Mouse (Mus musculus) CH12.LX (cell line): ENCODE results near the gene Cap2.

Experiments
- CTCF ChIP-seq, 2 experiments: IDR thresholded peaks in 1 of 2; conservative IDR thresholded peaks in 1 of 2; 2 replicates each; pipeline ENCODE4 v1.5.1; 2011 to 2012; ENCODE audit warnings: low read depth in 2 of 2, low read length in 2 of 2, improper control_type of control experiment in 1 of 2, inconsistent platforms in 1 of 2, mild to moderate bottlenecking in 1 of 2, moderate library complexity in 1 of 2
- E2F4 ChIP-seq: IDR thresholded peaks from 2 replicates; pipeline ENCODE4 v1.6.1; 2011; ENCODE audit warnings: low read depth, low read length, improper control_type of control experiment; ENCODE audit not compliant: insufficient replicate concordance
- JUN ChIP-seq: IDR thresholded peaks from 2 replicates; pipeline ENCODE4 v1.6.1; 2011; ENCODE audit warnings: low read depth, mild to moderate bottlenecking, low read length, improper control_type of control experiment, moderate library complexity; ENCODE audit not compliant: insufficient read depth
- JUND ChIP-seq: conservative IDR thresholded peaks from 2 replicates; pipeline ENCODE4 v1.6.1; 2011; ENCODE audit warnings: low read depth, low read length, improper control_type of control experiment
- MAZ ChIP-seq: IDR thresholded peaks from 2 replicates; pipeline ENCODE4 v1.6.1; 2012; ENCODE audit warnings: low read depth, mild to moderate bottlenecking, inconsistent platforms, low read length, improper control_type of control experiment, moderate library complexity
- MXI1 ChIP-seq: IDR thresholded peaks from 2 replicates; pipeline ENCODE4 v1.6.1; 2011; ENCODE audit warnings: mild to moderate bottlenecking, low read depth, low read length, improper control_type of control experiment
- POLR2A ChIP-seq: IDR thresholded peaks from 2 replicates; pipeline ENCODE4 v1.6.1; 2011; ENCODE audit warnings: low read depth, mild to moderate bottlenecking, improper control_type of control experiment, low read length
- RCOR1 ChIP-seq: conservative IDR thresholded peaks from 2 replicates; pipeline ENCODE4 v1.6.1; 2012; ENCODE audit warnings: low read depth, mild to moderate bottlenecking, inconsistent platforms, low read length, improper control_type of control experiment
- SIN3A ChIP-seq: IDR thresholded peaks from 2 replicates; pipeline ENCODE4 v1.6.1; 2012; ENCODE audit warnings: low read length, improper control_type of control experiment, inconsistent platforms
- TBP ChIP-seq: conservative IDR thresholded peaks from 2 replicates; pipeline ENCODE4 v1.6.1; 2011; ENCODE audit warnings: low read depth, low read length, improper control_type of control experiment
- TCF12 ChIP-seq: IDR thresholded peaks from 2 replicates; pipeline ENCODE4 v1.6.1; 2014; ENCODE audit warnings: low read depth, mild to moderate bottlenecking, inconsistent platforms, low read length, improper control_type of control experiment
- UBTF ChIP-seq: IDR thresholded peaks from 2 replicates; pipeline ENCODE4 v1.6.1; 2012; ENCODE audit warnings: low read depth, mild to moderate bottlenecking, inconsistent platforms, low read length, improper control_type of control experiment, moderate library complexity
- USF1 ChIP-seq: IDR thresholded peaks from 2 replicates; pipeline ENCODE4 v1.6.1; 2014; ENCODE audit warnings: low read depth, mild to moderate bottlenecking, inconsistent platforms, low read length, improper control_type of control experiment
- ZMIZ1 ChIP-seq: IDR thresholded peaks from 2 replicates; pipeline ENCODE4 v1.6.1; 2012; ENCODE audit warnings: low read depth, mild to moderate bottlenecking, inconsistent platforms, low read length, improper control_type of control experiment

DNA sequence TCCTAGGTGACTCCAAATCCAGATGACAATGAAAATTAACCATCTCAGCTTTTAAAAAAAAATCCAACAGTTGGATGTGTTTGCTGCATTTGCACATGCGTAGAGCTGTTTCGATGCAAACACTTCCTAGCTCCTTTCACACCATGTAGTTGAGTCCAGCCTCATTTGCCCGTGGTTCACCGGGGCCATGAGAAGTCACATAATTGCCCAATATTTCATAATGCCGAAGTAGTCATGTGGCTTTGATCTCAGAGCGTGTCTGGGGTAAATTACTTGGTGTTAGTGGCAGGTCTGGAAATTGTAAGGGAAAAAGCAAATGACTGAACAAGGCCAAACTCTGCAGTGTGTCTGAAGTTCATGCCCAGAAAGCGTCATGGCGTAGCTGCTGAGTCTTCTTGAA, 67.8 kb downstream of the Cap2 start:
- no peak for TF ChIP-seq ZMIZ1
- TF ChIP-seq CTCF (conservative IDR thresholded peaks at IDR 0.05 in 1 of 2, IDR thresholded peaks at IDR 0.05 in 1 of 2; ENCODE audit: low read depth in 2 of 2, low read length in 2 of 2) = no peak
- no peak for TF ChIP-seq UBTF
- TF ChIP-seq USF1 = no peak
- no peak for TF ChIP-seq MXI1
- no peak for TF ChIP-seq TCF12
- TF ChIP-seq E2F4 = no peak
- no peak for TF ChIP-seq POLR2A
- no peak for TF ChIP-seq MAZ
- no peak for TF ChIP-seq JUND
- no peak for TF ChIP-seq TBP
- no peak for TF ChIP-seq RCOR1
- TF ChIP-seq JUN = no peak
- TF ChIP-seq SIN3A = no peak
